Mouse (Mus musculus) cerebellum, postnatal 4 days (tissue): ENCODE measurements around the gene Sstr5.

Experiments
- DNase-seq, 2 experiments: peaks; one replicate each; pipeline ENCODE4 v3.0.0; 2022; ENCODE audit warnings: low spot score in 2 of 2, mixed read lengths in 1 of 2

Sstr5 gene

GRCm38 (mm10) chr17:25474330-25475077 lies 22.6 kb downstream of the Sstr5 start:
- DNase-seq, result peak in 1 of 2 experiments; percentile 59

GRCm38 (mm10) chr17:25472044-25472443 lies 25.0 kb downstream of the Sstr5 start:
- no peak for DNase-seq

- DNase-seq, result peak in 1 of 2 experiments; percentile 16
Measured at GRCm38 (mm10) chr17:25471418-25471817, 25.7 kb downstream of the Sstr5 start.

- peak; percentile 66 to 79 for DNase-seq
Measured at GRCm38 (mm10) chr17:25469798-25470197, 27.3 kb downstream of the Sstr5 start.

GRCm38 (mm10) chr17:25468301-25468700 lies 28.8 kb downstream of the Sstr5 start:
- DNase-seq, result no peak

GRCm38 (mm10) chr17:25467781-25468180 lies 29.3 kb downstream of the Sstr5 start:
- no peak for DNase-seq

GRCm38 (mm10) chr17:25466257-25466656 lies 30.8 kb downstream of the Sstr5 start:
- DNase-seq, result no peak

GRCm38 (mm10) chr17:25464091-25464490 lies 33.0 kb downstream of the Sstr5 start:
- no peak for DNase-seq

GRCm38 (mm10) chr17:25463326-25463945 lies 33.7 kb downstream of the Sstr5 start:
- DNase-seq, result no peak

GRCm38 (mm10) chr17:25462236-25462875 lies 34.7 kb downstream of the Sstr5 start:
- DNase-seq, result no peak

GRCm38 (mm10) chr17:25456540-25456939 lies 40.5 kb downstream of the Sstr5 start:
- DNase-seq, result no peak

- no peak for DNase-seq
Measured at GRCm38 (mm10) chr17:25454272-25454671, 42.8 kb downstream of the Sstr5 start, which contains the start of gene Tekt4. Gene Tekt4 (plus strand): TSS chr17:25454615.

- no peak for DNase-seq
Measured at GRCm38 (mm10) chr17:25452246-25452965, 44.7 kb downstream of the Sstr5 start.

- DNase-seq, result no peak
Measured at GRCm38 (mm10) chr17:25450329-25450728, 46.8 kb downstream of the Sstr5 start.

GRCm38 (mm10) chr17:25447865-25448264 lies 49.2 kb downstream of the Sstr5 start:
- DNase-seq, result no peak

GRCm38 (mm10) chr17:25445841-25446240 lies 51.2 kb downstream of the Sstr5 start:
- no peak for DNase-seq

- no peak for DNase-seq
Measured at GRCm38 (mm10) chr17:25445074-25445473, 52.0 kb downstream of the Sstr5 start.

GRCm38 (mm10) chr17:25442889-25443288 lies 54.2 kb downstream of the Sstr5 start:
- no peak for DNase-seq

- no peak for DNase-seq
Measured at GRCm38 (mm10) chr17:25441417-25441816, 55.7 kb downstream of the Sstr5 start.
